24 mouse cellular contexts compared by ENCODE assay signal in the genomic region with DNA sequence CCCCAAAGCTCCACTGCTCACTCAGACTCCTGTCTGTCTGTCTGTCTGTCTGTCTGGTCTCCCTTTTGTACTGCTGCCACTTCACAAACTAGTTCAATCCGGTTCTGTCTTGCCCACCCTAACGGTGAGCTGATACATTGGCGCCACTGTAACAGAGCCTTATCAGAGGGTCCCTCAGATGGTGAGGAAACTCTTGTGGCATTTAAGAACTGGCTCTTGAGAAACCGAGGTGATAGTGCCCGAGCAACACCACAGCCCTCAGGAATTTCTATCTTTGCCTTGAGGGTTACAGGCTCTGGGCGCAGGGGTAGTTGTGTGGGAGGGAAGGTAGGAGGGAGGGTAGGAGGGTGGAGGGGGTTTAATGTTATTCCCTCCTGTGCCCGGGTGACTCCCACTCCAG. TPM values are rescaled to one million over a fixed set of nuclear protein-coding genes. Genes with fewer than 3 reads are reported as not detected.
A peak's percentile ranks its signal among the peaks of the same experiment; 100 is the strongest.
DNase-seq lines count a peak whose midpoint lies in the region; ATAC-seq lines count a peak whose summit lies in the region.
"Had no signal": no experiment of that assay in that cellular context is flagged by ENCODE, and none has a peak within 500 bp of the region (broad histone marks: within the 10 kb centered on the region; RNA-seq: fewer than 3 reads in every experiment).

No protein-coding gene starts in this region.

- H3K27ac ChIP-seq in heart, embryonic 11.5 days (ENCODE audit: low read depth, low read length): peak overlapping the region; percentile 10
- peak overlapping the region; percentile 21; the same call in 1 of the 2 replicates for H3K27ac ChIP-seq in liver, embryonic 11.5 days (ENCODE audit: low read depth, low read length)
- H3K27ac ChIP-seq: forebrain, embryonic 12.5 days; hindbrain, postnatal 0 days; limb, embryonic 15.5 days; midbrain, embryonic 15.5 days had no signal

- DNase-seq in heart, postnatal 4 days: no peak
- DNase-seq in liver, embryonic 11.5 days (ENCODE audit: low spot score): no peak
- no peak for DNase-seq in liver
- DNase-seq in testis, postnatal 14 days (ENCODE audit: low spot score): peak; percentile 48
- no peak for DNase-seq in testis, postnatal 10 days (ENCODE audit: low spot score)
- DNase-seq: adrenal gland, postnatal 36 days; cerebellum, adult 11-12 months; gastrocnemius, postnatal 10 days; heart, adult 11 months; kidney, adult 11 months; kidney, postnatal 25 days; thymus, postnatal 25 days had no signal

- ATAC-seq in heart, embryonic 11.5 days (replicated peaks; ENCODE audit: insufficient number of reproducible peaks, low FRiP score, low TSS enrichment): no peak
- 0 out of 2 replicates have a peak, but pooled peaks have one; percentile 25 for ATAC-seq in liver, embryonic 11.5 days (replicated peaks; ENCODE audit: low FRiP score)
- ATAC-seq in inflammation-experienced regulatory T-cells, adult 6 months: no peak
- ATAC-seq: hindbrain, postnatal 0 days; midbrain, embryonic 15.5 days had no signal

- no peak overlapping the region for H3K4me3 ChIP-seq in heart, embryonic 11.5 days (ENCODE audit: low read depth, low read length)
- H3K4me3 ChIP-seq in liver, embryonic 11.5 days (ENCODE audit: low read depth, low read length): no peak overlapping the region
- H3K4me3 ChIP-seq: forebrain, embryonic 12.5 days; hindbrain, embryonic 10.5 days; limb, embryonic 15.5 days; megakaryocyte, embryonic 14.5 days; midbrain, embryonic 15.5 days; myocyte had no signal

- H3K4me1 ChIP-seq in heart, embryonic 11.5 days (ENCODE audit: control insufficient read depth, insufficient read depth, low read length): peaks cover 25% of the 10 kb centered on the region
- peaks cover 20% of the 10 kb centered on the region for H3K4me1 ChIP-seq in liver, embryonic 11.5 days (replicated peaks; ENCODE audit: control insufficient read depth, insufficient read depth, low read length)
- H3K4me1 ChIP-seq: midbrain, embryonic 15.5 days had no signal

- WGBS in heart, embryonic 11.5 days (ENCODE audit: insufficient replicate concordance): 32% methylated on average over 7 of the region's 7 CpGs
- 50% methylated on average over 7 of the region's 7 CpGs for WGBS in liver, embryonic 11.5 days

- H3K27me3 ChIP-seq in heart, embryonic 11.5 days (ENCODE audit: control insufficient read depth, insufficient read depth, low read length): no peaks in the 10 kb centered on the region
- H3K27me3 ChIP-seq in liver, embryonic 11.5 days (replicated peaks; ENCODE audit: control insufficient read depth, insufficient read depth, low read length): no peaks in the 10 kb centered on the region
- H3K27me3 ChIP-seq: forebrain, embryonic 12.5 days; limb, embryonic 15.5 days; megakaryocyte, embryonic 14.5 days; midbrain, embryonic 15.5 days had no signal

- H3K36me3 ChIP-seq in heart, embryonic 11.5 days (ENCODE audit: control insufficient read depth, insufficient read depth, low read length): peaks cover 23% of the 10 kb centered on the region
- H3K36me3 ChIP-seq in liver, embryonic 11.5 days (ENCODE audit: control insufficient read depth, insufficient read depth, low read length): peaks cover 16% of the 10 kb centered on the region

- peak overlapping the region; percentile 28; the same call in 1 of the 2 replicates for H3K4me2 ChIP-seq in heart, embryonic 11.5 days
- H3K4me2 ChIP-seq in liver, embryonic 11.5 days: no peak overlapping the region
- H3K4me2 ChIP-seq: forebrain, embryonic 12.5 days; limb, embryonic 15.5 days; midbrain, embryonic 15.5 days had no signal

- no peaks in the 10 kb centered on the region for H3K9me3 ChIP-seq in heart, embryonic 11.5 days (replicated peaks; ENCODE audit: control insufficient read depth, low read length)
- H3K9me3 ChIP-seq in liver, embryonic 11.5 days (ENCODE audit: control insufficient read depth, low read length): no peaks in the 10 kb centered on the region
- H3K9me3 ChIP-seq: forebrain, embryonic 12.5 days; limb, embryonic 15.5 days; megakaryocyte, embryonic 14.5 days; midbrain, embryonic 15.5 days had no signal

- H3K9ac ChIP-seq in heart, embryonic 11.5 days (ENCODE audit: low read depth, low read length): no peak overlapping the region
- H3K9ac ChIP-seq in liver, embryonic 11.5 days (ENCODE audit: low read depth, low read length): no peak overlapping the region
- H3K9ac ChIP-seq: forebrain, embryonic 12.5 days; limb, embryonic 15.5 days; midbrain, embryonic 15.5 days had no signal

RNA-seq across cellular contexts. Expression of a gene that starts 31.9 kb away (rescaled TPM):
- 18.2 and 35.8 TPM in 2 replicates for polyA plus RNA-seq in heart, embryonic 11.5 days (2014; fragmentation: Nextera tagmentation; extraction: Ambion mirVana)
- 10 to 100 TPM; 24.0 to 25.0 TPM for total RNA-seq in heart, postnatal 4 days (2021)
- polyA plus RNA-seq in liver, embryonic 11.5 days (2014; fragmentation: Nextera tagmentation; extraction: Ambion mirVana): 16.2 and 17.8 TPM in 2 replicates
- polyA plus RNA-seq in inflammation-experienced regulatory T-cells, adult 6 months (2017; shearing (Covaris generic)): 10 to 100 TPM; 15.5 to 18.0 (median 16.9) TPM

RNA-seq across cellular contexts. Expression of a gene that starts 41.7 kb away (rescaled TPM):
- polyA plus RNA-seq in heart, embryonic 11.5 days (2014; fragmentation: Nextera tagmentation; extraction: Ambion mirVana): not detected in 2 replicates
- not detected for total RNA-seq in heart, postnatal 4 days (2021)
- 0.23 TPM in 1 of 2 replicates, not detected in the other for polyA plus RNA-seq in liver, embryonic 11.5 days (2014; fragmentation: Nextera tagmentation; extraction: Ambion mirVana)
- polyA plus RNA-seq in inflammation-experienced regulatory T-cells, adult 6 months (2017; shearing (Covaris generic)): not detected
- total RNA-seq: adrenal gland, postnatal 36 days; gastrocnemius, postnatal 10 days; left cerebral cortex, postnatal 36 days had no signal
- polyA plus RNA-seq: embryonic facial prominence, embryonic 11.5 days; forebrain, embryonic 12.5 days; hindbrain, embryonic 10.5 days; limb, embryonic 15.5 days; midbrain, embryonic 15.5 days; myocyte; neural tube, embryonic 14.5 days had no signal

RNA-seq across cellular contexts. Expression of a gene that starts 53.2 kb away (rescaled TPM):
- polyA plus RNA-seq in heart, embryonic 11.5 days (2014; fragmentation: Nextera tagmentation; extraction: Ambion mirVana): 113 and 140 TPM in 2 replicates
- 100 to 1,000 TPM in 1 of 2 experiments, 10 to 100 TPM in 1; 92.4 to 108 TPM for total RNA-seq in heart, postnatal 4 days (2021)
- 122 and 137 TPM in 2 replicates for polyA plus RNA-seq in liver, embryonic 11.5 days (2014; fragmentation: Nextera tagmentation; extraction: Ambion mirVana)
- polyA plus RNA-seq in inflammation-experienced regulatory T-cells, adult 6 months (2017; shearing (Covaris generic)): 10 to 100 TPM; 46.6 to 88.2 (median 57.2) TPM
